Mouse (Mus musculus) ES-E14 (cell line): ENCODE measurements around the gene Ptprg.

Experiments
- MAFK ChIP-seq: IDR thresholded peaks from 2 replicates; pipeline ENCODE4 v1.6.1; 2014; ENCODE audit warnings: mild to moderate bottlenecking, low read depth, low read length, inconsistent platforms; ENCODE audit not compliant: insufficient read depth
- ZC3H11A ChIP-seq: IDR thresholded peaks from 2 replicates; pipeline ENCODE4 v1.6.1; 2012; ENCODE audit warnings: low read depth, mild to moderate bottlenecking, inconsistent platforms, low read length, borderline replicate concordance
- ZNF384 ChIP-seq: IDR thresholded peaks from 2 replicates; pipeline ENCODE4 v1.6.1; 2012; ENCODE audit warnings: low read depth, low read length, inconsistent platforms

DNA sequence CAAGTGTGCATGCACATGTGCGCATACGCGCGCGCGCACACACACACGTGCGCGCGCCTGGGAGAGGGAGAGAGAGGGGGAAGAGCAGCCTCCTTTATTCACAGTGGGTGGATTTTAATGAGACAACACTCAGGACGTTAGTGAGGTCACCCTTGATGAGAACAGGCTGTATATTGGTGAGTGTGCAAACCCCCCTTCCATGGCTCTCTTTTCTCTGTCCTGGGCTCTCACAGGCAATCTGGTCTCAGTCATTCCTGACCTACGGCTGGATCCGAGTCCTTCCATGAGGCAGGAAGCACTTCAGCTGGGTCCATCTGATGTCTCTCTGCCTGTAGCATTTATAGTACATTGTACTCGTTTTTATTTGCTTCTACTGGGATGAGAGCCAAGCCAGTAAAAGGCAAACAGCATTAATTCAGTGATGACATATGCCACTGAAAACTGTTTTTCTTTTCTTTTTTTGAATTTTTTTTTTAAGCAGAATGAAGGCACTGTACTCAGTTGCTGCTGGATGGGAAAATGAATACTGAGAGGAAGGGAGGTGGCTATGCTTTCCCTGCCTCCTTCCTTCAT is 608.5 kb downstream of the Ptprg start:
- TF ChIP-seq MAFK = no peak
- TF ChIP-seq ZC3H11A = no peak
- no peak for TF ChIP-seq ZNF384
